Mouse (Mus musculus): Measurements from ENCODE around the gene Tc2n.
A peak's percentile ranks its signal among the peaks of the same experiment; 100 is the strongest.
"Not testable (repeated sequence)": the region's sequence is repeated elsewhere in the genome, so short reads cannot be mapped to it uniquely, and the experiment has no call there.

Gene Tc2n

DNA sequence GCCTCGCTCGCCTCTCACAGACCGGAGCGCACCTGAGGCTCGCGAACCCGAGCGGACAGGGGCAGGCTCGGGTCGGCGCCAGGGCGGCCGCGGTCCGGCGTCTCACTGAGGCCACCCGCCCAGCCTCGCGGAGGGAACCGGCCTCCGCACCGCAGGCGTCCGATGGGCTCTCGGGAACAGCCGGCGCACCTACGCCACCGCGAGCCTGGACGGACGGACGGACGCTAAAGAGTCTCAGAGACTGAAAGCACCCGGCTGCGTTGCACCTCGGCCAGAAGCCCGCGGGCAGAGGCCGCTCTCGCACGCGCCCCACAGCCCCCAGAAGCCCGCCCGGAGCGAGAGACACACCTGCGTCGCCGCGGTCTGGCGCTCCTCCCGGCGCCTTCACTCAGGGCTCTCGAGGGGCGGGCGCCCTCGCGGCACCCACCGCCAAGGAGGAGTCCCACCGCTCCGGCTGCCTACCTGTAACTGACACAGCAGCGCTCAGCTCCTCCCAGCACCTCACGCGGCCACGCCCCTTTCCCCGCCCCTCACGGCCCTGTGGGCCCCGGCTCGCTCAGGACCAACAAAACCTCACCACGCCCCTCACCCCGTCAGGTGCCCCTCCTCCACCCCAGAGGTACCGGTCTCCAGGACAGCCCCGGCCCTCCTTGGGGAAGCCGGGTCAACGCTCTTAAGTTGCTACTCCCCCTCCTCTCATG lies at the start of gene Tc2n:
TSS of gene Tc2n (minus strand) at position 470 of the 701 bp plus-strand sequence.
- peak in 1 of 2 experiments; percentile 10 for DNase-seq (ENCODE audit: low spot score in 2 of 2)

DNA sequence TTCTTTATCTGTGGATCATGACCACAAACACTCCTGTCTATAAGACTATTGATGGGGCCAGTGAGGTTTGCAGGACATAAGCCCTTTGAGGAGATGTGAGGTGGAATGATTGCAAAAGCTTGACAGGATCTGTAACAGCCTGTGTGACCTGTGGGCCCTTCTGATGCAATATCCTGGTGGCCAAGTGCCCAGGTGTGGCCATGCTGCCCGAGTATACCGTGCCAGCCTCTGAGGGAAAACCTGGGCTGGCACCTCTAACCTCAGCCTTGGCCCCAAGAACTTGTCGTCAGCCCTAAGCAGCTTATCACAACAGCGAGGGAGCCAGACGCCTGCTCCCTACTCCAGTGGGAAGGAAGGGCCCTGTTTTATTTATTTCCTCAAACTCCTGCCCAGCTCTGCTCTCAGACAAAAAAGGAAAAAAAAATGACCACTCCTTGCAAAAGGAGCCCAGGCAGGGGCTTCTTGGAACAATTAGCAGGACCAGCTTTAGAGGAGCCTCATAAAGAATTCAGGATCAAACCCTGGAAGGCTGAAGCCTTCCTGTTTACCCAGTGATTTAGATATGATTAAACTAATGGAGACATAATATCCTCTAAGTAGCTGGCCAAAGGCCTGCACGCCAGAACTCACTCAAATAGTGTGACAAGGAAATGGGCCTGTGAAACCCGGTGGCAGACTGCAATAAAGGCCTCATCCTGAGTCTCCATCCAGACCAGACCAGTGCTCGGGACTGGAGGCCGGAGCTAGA lies 49.2 kb upstream of the Tc2n start:
- DNase-seq (ENCODE audit: low spot score in 2 of 2) = no peak

- no peak for DNase-seq (ENCODE audit: low spot score in 2 of 2)
These were observed 48.0 kb upstream of the Tc2n start for GRCm38 (mm10) chr12:101766228-101766852.

- no peak for DNase-seq (ENCODE audit: low spot score in 2 of 2)
These were observed 46.5 kb upstream of the Tc2n start for GRCm38 (mm10) chr12:101764870-101765269.

- DNase-seq (ENCODE audit: low spot score in 2 of 2) = no peak
These were observed 44.7 kb upstream of the Tc2n start for GRCm38 (mm10) chr12:101763065-101763464.

- DNase-seq (ENCODE audit: low spot score in 2 of 2) = no peak
These were observed 43.7 kb upstream of the Tc2n start for GRCm38 (mm10) chr12:101762054-101762453.

GRCm38 (mm10) chr12:101759440-101760045 lies 41.2 kb upstream of the Tc2n start:
- DNase-seq (ENCODE audit: low spot score in 2 of 2) = no peak

GRCm38 (mm10) chr12:101758698-101759097 lies 40.4 kb upstream of the Tc2n start:
- no peak for DNase-seq (ENCODE audit: low spot score in 2 of 2)

DNA sequence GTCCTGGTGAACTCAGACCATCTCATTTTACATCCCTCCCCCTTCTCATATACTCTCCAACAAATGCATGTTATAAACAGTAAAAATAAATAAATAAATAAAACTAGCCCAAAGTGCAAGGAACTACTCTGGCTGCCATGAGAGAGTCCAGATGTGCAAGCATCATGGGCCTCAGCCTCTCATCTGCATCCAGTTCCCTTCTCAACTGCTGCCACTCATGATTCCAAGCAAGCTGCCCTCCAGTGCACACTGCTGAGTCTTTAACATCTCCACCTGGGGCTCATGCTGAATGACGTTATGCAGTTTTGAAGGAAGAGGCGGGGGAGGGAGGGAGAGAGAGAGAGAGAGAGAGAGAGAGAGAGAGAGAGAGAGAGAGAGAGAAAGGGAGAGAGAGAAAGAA lies 24.1 kb upstream of the Tc2n start:
- DNase-seq (ENCODE audit: low spot score in 2 of 2) = no peak

DNA sequence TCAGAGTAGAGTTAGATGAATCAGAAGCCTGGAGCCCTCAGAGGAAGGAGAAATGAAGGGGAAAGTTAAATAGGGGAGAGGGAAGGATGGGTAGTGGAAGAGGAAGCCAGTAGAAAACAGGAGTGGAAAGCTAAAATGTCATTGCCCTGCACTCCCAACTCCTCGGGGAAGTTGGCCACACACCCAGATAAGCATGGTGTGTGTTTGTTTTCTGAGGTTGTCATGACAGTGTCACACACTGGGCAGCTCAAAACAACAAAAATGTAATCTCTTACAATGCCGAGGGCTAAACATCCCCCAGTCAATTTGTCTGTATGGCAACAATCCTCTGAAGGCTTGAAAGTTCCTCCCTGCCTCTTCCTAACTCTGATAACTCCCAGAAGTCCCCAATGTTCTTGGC lies 22.2 kb upstream of the Tc2n start:
- no peak for DNase-seq (ENCODE audit: low spot score in 2 of 2)

- DNase-seq (ENCODE audit: low spot score in 2 of 2) = no peak
These were observed 21.7 kb upstream of the Tc2n start for GRCm38 (mm10) chr12:101740045-101740444.

- no peak for DNase-seq (ENCODE audit: low spot score in 2 of 2)
These were observed 430 bp upstream of the Tc2n start for GRCm38 (mm10) chr12:101718755-101719150.

DNA sequence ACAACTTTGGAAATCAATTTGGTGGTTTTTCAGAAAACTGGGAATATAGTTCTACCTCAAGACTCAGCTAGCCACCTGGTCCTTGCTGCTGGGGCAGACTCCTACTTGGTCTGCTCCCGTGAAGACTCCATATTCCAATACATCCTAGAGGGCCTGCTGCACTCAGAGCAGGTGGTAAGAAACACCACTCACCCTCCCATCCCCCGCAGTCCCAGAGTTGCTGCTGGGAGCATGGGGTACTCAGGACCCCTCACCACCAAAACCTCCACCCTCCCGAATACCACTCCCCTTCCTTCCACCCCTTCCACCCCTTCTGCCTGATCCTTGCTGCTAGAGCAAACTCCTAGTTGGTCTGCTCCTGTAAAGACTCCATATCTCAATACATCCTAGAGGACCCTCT lies 19.1 kb downstream of the Tc2n start:
- no peak for DNase-seq (ENCODE audit: low spot score in 2 of 2)

DNA sequence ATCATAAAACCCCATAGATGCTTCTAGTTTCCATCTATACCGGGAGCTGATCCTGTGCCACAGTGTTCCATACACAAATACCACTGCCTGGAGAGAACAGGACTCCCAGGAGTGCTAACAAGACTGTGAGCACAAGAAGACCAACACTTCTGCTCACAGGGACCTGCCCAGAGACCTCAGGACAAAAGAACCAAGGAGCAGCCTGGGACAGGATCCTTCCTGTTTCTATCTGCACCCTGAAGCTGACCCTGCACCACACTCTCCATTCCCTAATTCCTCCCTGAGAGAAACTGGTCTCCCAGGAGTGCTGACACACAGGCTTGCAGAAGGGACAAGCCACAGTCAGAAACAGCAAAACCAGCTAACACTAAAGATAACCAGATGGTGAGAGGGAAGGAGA lies 21.8 kb downstream of the Tc2n start:
- no peak for DNase-seq (ENCODE audit: low spot score in 2 of 2)

- DNase-seq (ENCODE audit: low spot score in 2 of 2) = no peak
These were observed 37.8 kb downstream of the Tc2n start for GRCm38 (mm10) chr12:101680538-101680937.

DNA sequence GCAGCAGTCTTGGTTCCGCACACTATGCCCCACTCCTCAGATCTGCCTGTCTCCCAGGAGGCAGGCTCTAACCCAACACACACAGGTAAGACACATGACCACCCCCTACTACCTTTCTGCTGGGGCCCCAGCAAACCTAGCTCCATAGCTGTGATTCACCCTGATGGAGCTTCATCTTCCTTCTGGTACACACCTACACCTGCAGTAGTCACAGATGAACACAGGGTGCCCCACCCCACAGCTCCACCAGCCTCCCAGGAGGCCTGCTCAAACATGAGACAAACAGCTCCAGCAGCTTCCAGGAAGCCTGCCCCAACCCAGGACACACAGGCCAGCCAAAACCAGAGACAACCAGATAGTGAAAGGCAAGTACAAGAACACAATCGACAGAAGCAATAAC lies 50.8 kb downstream of the Tc2n start:
- no peak for DNase-seq (ENCODE audit: low spot score in 2 of 2)

DNA sequence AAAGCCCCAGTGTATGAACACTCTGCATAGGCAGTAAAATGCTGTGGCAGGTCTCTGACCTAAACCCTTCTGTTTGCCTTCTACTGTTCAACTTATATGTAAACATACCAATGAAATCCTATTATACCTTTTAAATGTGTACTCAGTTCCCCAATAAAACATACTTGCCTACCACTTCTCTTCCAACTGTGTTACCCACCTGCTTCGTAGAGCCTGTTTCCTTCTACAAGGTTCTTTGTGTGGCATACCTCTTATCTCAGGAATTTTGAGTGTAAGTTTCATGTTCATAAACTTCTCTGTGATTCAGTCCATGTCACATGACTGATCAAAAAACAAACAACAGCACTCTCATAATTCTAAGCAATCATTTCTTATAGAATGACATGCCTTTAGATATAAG lies 85.2 kb downstream of the Tc2n start:
- DNase-seq (ENCODE audit: low spot score in 2 of 2) = no peak

DNA sequence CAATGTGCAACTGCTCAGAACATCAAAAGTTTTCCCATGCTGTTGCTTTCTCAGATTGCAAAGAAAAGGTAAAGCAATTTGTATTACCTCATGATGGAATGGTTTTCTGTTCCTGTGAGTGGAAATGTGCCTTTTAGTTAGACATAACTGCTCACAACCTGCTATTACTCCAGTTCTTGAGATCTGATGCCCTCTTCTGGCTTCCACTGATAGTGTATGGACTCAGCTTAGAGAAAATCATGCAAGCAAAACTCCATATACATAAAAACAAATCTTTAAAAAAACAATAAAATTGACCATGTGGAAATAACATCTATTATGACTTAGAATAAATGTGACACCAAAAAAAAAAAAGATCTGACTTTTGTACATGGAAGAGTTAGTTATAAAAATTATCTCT lies 111.7 kb downstream of the Tc2n start:
- not testable (repeated sequence) for DNase-seq (ENCODE audit: low spot score in 2 of 2)

Data from right cerebral cortex, postnatal 36 days (tissue).